Mouse (Mus musculus) limb, embryonic 13.5 days (tissue): Measurements from ENCODE around the gene Xpot. TPM values are rescaled to one million over a fixed set of nuclear protein-coding genes. Genes with fewer than 3 reads are reported as not detected.

Source experiments
- ATAC-seq: fragments of 200-750 bp; cut with Nextera tagmentation; 2 replicates; pipeline ENCODE4 v1.8.0; 2017; ENCODE audit warnings: low read depth, moderate number of reproducible peaks, moderate TSS enrichment; ENCODE audit not compliant: low FRiP score
- H3K27ac ChIP-seq: fragments of 300-500 bp; sonication (generic); 2 replicates; pipeline ENCODE4 v1.5.1; 2015; ENCODE audit warnings: inconsistent platforms, mild to moderate bottlenecking, moderate library complexity
- H3K27me3 ChIP-seq: fragments of 300-500 bp; sonication (generic); 2 replicates; pipeline ENCODE4 v1.6.1; 2015; ENCODE audit warnings: mild to moderate bottlenecking, inconsistent platforms
- H3K36me3 ChIP-seq: fragments of 300-500 bp; sonication (generic); 2 replicates; pipeline ENCODE4 v1.6.1; 2015; ENCODE audit warnings: inconsistent platforms, mild to moderate bottlenecking, moderate library complexity
- H3K4me1 ChIP-seq: fragments of 300-500 bp; sonication (generic); 2 replicates; pipeline ENCODE4 v1.6.1; 2015; ENCODE audit warnings: inconsistent platforms
- H3K4me2 ChIP-seq: fragments of 300-500 bp; sonication (generic); replicated peaks from 2 replicates; pipeline ENCODE4 v1.6.1; 2015; ENCODE audit warnings: inconsistent platforms, mild to moderate bottlenecking, moderate library complexity
- H3K4me3 ChIP-seq: fragments of 300-500 bp; sonication (generic); 2 replicates; pipeline ENCODE4 v1.5.1; 2015; ENCODE audit warnings: moderate library complexity, mild to moderate bottlenecking, inconsistent platforms
- H3K9ac ChIP-seq: fragments of 300-500 bp; sonication (generic); 2 replicates; pipeline ENCODE4 v1.6.1; 2015; ENCODE audit warnings: mild to moderate bottlenecking, inconsistent platforms
- H3K9me3 ChIP-seq: fragments of 300-500 bp; sonication (generic); 2 replicates; pipeline ENCODE4 v1.6.1; 2016; ENCODE audit warnings: inconsistent platforms
- WGBS: fragments of 180-500 bp; shearing (Covaris S2); methylation state at CpG from one replicate; pipeline ENCODE4 v1.1.7; 2015; 5-methylcytosine and 5-hydroxymethylcytosine counted together
- polyA plus RNA-seq: library from polyadenylated mRNA; unstranded; fragments of >200 nt; fragmentation: Nextera tagmentation; extraction: Ambion mirVana; gene quantifications from 2 replicates; pipeline ENCODE4 v1.2.1, GENCODE M21; 2015

Gene Xpot
- polyA plus RNA-seq, 1 experiment from 2014 or later = 45.8 TPM

GRCm38 (mm10) chr10:121640150-121640930 is 14.2 kb upstream of the Xpot start:
- Histone ChIP-seq H3K4me2 (peak overlapping the region; percentile 98), H3K27ac (no peak overlapping the region), H3K36me3 (no peaks in the 10 kb centered on the region), H3K4me1 (peaks cover 18% of the 10 kb centered on the region), H3K9me3 (no peaks in the 10 kb centered on the region), H3K27me3 (peaks cover 13% of the 10 kb centered on the region), H3K4me3 (peak overlapping the region; percentile 62; the same call in 1 of the 2 replicates), H3K9ac (no peak overlapping the region)
- ATAC-seq = 0 out of 2 replicates have a peak, but pooled peaks have one; percentile 16
- 60% methylated on average over 6 of the region's 6 CpGs for WGBS

DNA sequence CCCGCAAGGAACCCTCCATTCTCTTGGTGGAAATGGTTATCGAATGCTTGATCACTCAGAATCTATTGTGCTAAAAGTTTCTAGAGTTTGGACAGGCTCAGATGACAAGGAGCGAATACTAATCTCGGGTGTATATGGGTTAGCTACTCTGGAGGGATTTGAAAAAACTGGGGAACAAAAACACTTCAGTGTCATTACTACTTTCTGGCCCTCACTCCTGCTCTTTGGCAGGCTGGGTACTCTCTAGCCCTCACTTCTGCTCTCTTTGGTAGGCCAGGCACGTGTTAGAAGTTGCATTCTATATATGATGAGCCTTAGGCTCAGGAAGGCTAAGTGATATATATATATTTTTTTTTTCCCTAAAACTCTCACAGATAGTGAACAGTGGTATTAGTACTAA is 13.4 kb upstream of the Xpot start:
- WGBS = 84% methylated on average over 5 of the region's 5 CpGs
- no peak for ATAC-seq

GRCm38 (mm10) chr10:121636276-121636675 is 10.1 kb upstream of the Xpot start:
- Histone ChIP-seq H3K27me3 (no peaks in the 10 kb centered on the region), H3K27ac (no peak overlapping the region), H3K4me1 (peaks cover 6% of the 10 kb centered on the region), H3K4me2 (no peak overlapping the region), H3K9ac (no peak overlapping the region), H3K4me3 (no peak overlapping the region), H3K36me3 (no peaks in the 10 kb centered on the region), H3K9me3 (no peaks in the 10 kb centered on the region)
- 81% methylated on average over 6 of the region's 6 CpGs for WGBS
- no peak for ATAC-seq

More for the DNA sequence above, 13.4 kb upstream of the Xpot start:
- Histone ChIP-seq H3K4me1 (peaks cover 18% of the 10 kb centered on the region), H3K4me2 (no peak overlapping the region), H3K9ac (no peak overlapping the region), H3K9me3 (no peaks in the 10 kb centered on the region), H3K27ac (no peak overlapping the region), H3K27me3 (peaks cover 13% of the 10 kb centered on the region), H3K4me3 (no peak overlapping the region), H3K36me3 (no peaks in the 10 kb centered on the region)

- H3K27ac ChIP-seq = no peak overlapping the region
- no peak overlapping the region for H3K4me2 ChIP-seq
- WGBS = 43% methylated on average over 1 of the region's 1 CpGs
- H3K36me3 ChIP-seq = no peaks in the 10 kb centered on the region
- H3K27me3 ChIP-seq = no peaks in the 10 kb centered on the region
- H3K4me3 ChIP-seq = no peak overlapping the region
- H3K4me1 ChIP-seq = no peaks in the 10 kb centered on the region
- H3K9me3 ChIP-seq = no peaks in the 10 kb centered on the region
- H3K9ac ChIP-seq = no peak overlapping the region
- no peak for ATAC-seq
These were observed 8.0 kb upstream of the Xpot start for GRCm38 (mm10) chr10:121634159-121634558.

GRCm38 (mm10) chr10:121628561-121629040 is 2.5 kb upstream of the Xpot start:
- Histone ChIP-seq H3K4me2 (no peak overlapping the region), H3K9ac (no peak overlapping the region), H3K36me3 (no peaks in the 10 kb centered on the region), H3K27me3 (no peaks in the 10 kb centered on the region), H3K9me3 (no peaks in the 10 kb centered on the region), H3K4me1 (peaks cover 19% of the 10 kb centered on the region), H3K4me3 (no peak overlapping the region), H3K27ac (no peak overlapping the region)
- WGBS = 82% methylated on average over 6 of the region's 6 CpGs
- ATAC-seq = no peak

DNA sequence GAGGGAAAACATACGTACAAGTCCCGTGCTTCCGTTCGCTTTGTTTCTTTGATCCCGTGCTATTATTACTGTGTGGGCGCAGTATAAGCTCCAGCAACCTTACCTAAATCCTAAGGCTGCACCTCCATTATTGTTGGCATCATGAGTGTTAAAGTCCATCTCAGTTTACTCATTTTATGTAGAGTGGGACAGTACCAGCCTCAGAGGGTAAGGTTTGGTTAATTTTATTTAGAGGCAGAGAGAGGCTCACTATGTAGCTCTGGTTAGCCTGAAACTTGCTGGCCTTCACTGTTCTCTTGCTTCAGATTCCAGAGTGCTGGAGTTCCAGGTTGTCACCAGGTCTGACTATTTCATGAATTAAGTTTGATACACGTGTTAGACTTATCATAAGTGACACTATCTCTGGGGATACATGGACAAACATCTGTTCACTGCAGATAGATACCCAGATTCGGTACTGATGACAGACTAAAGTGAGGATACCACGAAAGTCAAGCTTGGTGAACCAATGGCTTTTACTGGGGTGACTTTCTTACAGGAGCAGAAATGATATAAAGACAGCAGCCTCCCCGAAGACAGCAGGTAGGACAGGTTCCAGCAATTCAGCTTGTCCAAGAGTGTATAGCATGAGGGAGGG is 1.2 kb upstream of the Xpot start:
- ATAC-seq = no peak
- H3K9ac ChIP-seq = no peak overlapping the region
- H3K4me3 ChIP-seq = no peak overlapping the region
- no peak overlapping the region for H3K27ac ChIP-seq
- H3K36me3 ChIP-seq = peaks cover 3% of the 10 kb centered on the region; the same call in 1 of the 2 replicates
- no peaks in the 10 kb centered on the region for H3K9me3 ChIP-seq
- H3K4me2 ChIP-seq = peak overlapping the region; percentile 78
- WGBS = 82% methylated on average over 10 of the region's 10 CpGs
- peaks cover 19% of the 10 kb centered on the region for H3K4me1 ChIP-seq
- H3K27me3 ChIP-seq = no peaks in the 10 kb centered on the region

GRCm38 (mm10) chr10:121625407-121626185 is 536 bp downstream of the Xpot start:
- Histone ChIP-seq H3K36me3 (peaks cover 21% of the 10 kb centered on the region), H3K4me3 (peak overlapping the region; percentile 87), H3K9me3 (no peaks in the 10 kb centered on the region), H3K4me1 (peaks cover 19% of the 10 kb centered on the region), H3K4me2 (peak overlapping the region; percentile 78), H3K27me3 (no peaks in the 10 kb centered on the region), H3K9ac (peak overlapping the region; percentile 91), H3K27ac (peak overlapping the region; percentile 97)
- no peak; the same call in 1 of the 2 replicates for ATAC-seq
- WGBS = 1% methylated on average over 41 of the region's 41 CpGs

- Histone ChIP-seq H3K9me3 (no peaks in the 10 kb centered on the region), H3K9ac (peak overlapping the region; percentile 91), H3K4me1 (peaks cover 19% of the 10 kb centered on the region), H3K27ac (peak overlapping the region; percentile 97; the same call in 1 of the 2 replicates), H3K27me3 (no peaks in the 10 kb centered on the region), H3K36me3 (peaks cover 27% of the 10 kb centered on the region), H3K4me3 (peak overlapping the region; percentile 87), H3K4me2 (peak overlapping the region; percentile 78)
- no peak for ATAC-seq
- WGBS = 18% methylated on average over 9 of the region's 9 CpGs
These were observed 1.1 kb downstream of the Xpot start for GRCm38 (mm10) chr10:121625006-121625405.

DNA sequence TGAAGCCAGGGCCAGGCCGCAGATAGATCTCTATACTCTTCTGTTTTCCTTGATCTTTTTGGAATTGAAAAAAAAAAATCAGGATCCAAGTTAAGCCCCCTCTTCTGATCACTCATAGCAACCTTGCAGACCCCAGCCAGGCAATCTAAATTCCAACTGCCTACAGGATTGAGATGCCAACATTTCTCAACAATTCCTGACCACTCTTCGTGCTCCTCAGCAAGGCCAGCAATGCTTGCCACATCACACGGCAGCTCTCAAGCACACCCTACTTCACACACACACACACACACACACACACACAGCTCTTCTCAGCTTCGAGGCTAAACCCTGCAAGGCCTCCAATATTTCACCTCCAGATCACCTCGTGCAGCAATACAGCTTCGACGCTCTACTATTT is 2.5 kb downstream of the Xpot start:
- Histone ChIP-seq H3K36me3 (peaks cover 39% of the 10 kb centered on the region), H3K4me3 (no peak overlapping the region), H3K9ac (0 out of 2 replicates have a peak overlapping the region, but pooled peaks have one; percentile 19), H3K9me3 (no peaks in the 10 kb centered on the region), H3K27ac (no peak overlapping the region), H3K27me3 (no peaks in the 10 kb centered on the region), H3K4me1 (peaks cover 19% of the 10 kb centered on the region), H3K4me2 (no peak overlapping the region)
- ATAC-seq = no peak
- 86% methylated on average over 7 of the region's 7 CpGs for WGBS

- peaks cover 51% of the 10 kb centered on the region for H3K36me3 ChIP-seq
- no peak for ATAC-seq
- no peak overlapping the region for H3K4me3 ChIP-seq
These were observed 3.7 kb downstream of the Xpot start for GRCm38 (mm10) chr10:121622431-121622830.

GRCm38 (mm10) chr10:121615935-121616334 is 10.2 kb downstream of the Xpot start:
- Histone ChIP-seq H3K27me3 (no peaks in the 10 kb centered on the region), H3K9me3 (no peaks in the 10 kb centered on the region), H3K36me3 (peaks cover 92% of the 10 kb centered on the region), H3K4me2 (no peak overlapping the region), H3K27ac (no peak overlapping the region), H3K4me3 (no peak overlapping the region), H3K4me1 (no peaks in the 10 kb centered on the region), H3K9ac (no peak overlapping the region)
- ATAC-seq = no peak
- WGBS = 80% methylated on average over 7 of the region's 7 CpGs

More at GRCm38 (mm10) chr10:121622431-121622830, 3.7 kb downstream of the Xpot start:
- no peaks in the 10 kb centered on the region for H3K27me3 ChIP-seq
- H3K9ac ChIP-seq = no peak overlapping the region
- H3K9me3 ChIP-seq = no peaks in the 10 kb centered on the region
- H3K4me2 ChIP-seq = no peak overlapping the region
- no peak overlapping the region for H3K27ac ChIP-seq
- peaks cover 19% of the 10 kb centered on the region for H3K4me1 ChIP-seq
- 83% methylated on average over 6 of the region's 6 CpGs for WGBS
